Mouse (Mus musculus) midbrain, embryonic 12.5 days (tissue): Measurements from ENCODE around the gene Elavl4. TPM values are rescaled to one million over a fixed set of nuclear protein-coding genes. Genes with fewer than 3 reads are reported as not detected.

ENCODE experiments used
- polyA plus RNA-seq: library from polyadenylated mRNA; unstranded; fragments of >200 nt; fragmentation: Nextera tagmentation; extraction: Ambion mirVana; gene quantifications from 2 replicates; pipeline ENCODE4 v1.2.1, GENCODE M21; 2016

Elavl4 gene
- polyA plus RNA-seq, 1 experiment from 2014 or later = 218 TPM

Other genes starting within 250 kb of the Elavl4 start
- 0.89 and 1.9 TPM in 2 replicates for gene Agbl4, start 45.8 kb upstream of the Elavl4 start, polyA plus RNA-seq